Mouse (Mus musculus): Measurements from ENCODE around the gene Tshz2. TPM values are rescaled to one million over a fixed set of nuclear protein-coding genes. Genes with fewer than 3 reads are reported as not detected.

Gene Tshz2
- polyA plus RNA-seq, 1 experiment from 2014 or later = 13.0 TPM

- Histone ChIP-seq H3K4me1 (ENCODE audit: control insufficient read depth, insufficient read depth, low read length) (0 out of 2 replicates have a peak, but pooled peaks cover 3% of the 10 kb centered on the region), H3K27me3 (ENCODE audit: control insufficient read depth, insufficient read depth, low read length) (no peaks in the 10 kb centered on the region), H3K27ac (replicated peaks; ENCODE audit: low read depth, low read length) (no peak overlapping the region), H3K36me3 (ENCODE audit: control insufficient read depth, insufficient read depth, low read length) (peaks cover 41% of the 10 kb centered on the region), H3K4me3 (replicated peaks; ENCODE audit: low read depth, low read length) (no peak overlapping the region), H3K9ac (replicated peaks; ENCODE audit: low read length) (no peak overlapping the region), H3K4me2 (ENCODE audit: low read length) (no peak overlapping the region), H3K9me3 (ENCODE audit: control insufficient read depth, low read length) (no peaks in the 10 kb centered on the region)
- no peak for DNase-seq
- no peak for ATAC-seq (ENCODE audit: low FRiP score, low TSS enrichment)
- WGBS = 12% methylated on average over 5 of the region's 5 CpGs
Observed at GRCm38 (mm10) chr2:170109528-170109927, 476.7 kb downstream of the Tshz2 start.

DNA sequence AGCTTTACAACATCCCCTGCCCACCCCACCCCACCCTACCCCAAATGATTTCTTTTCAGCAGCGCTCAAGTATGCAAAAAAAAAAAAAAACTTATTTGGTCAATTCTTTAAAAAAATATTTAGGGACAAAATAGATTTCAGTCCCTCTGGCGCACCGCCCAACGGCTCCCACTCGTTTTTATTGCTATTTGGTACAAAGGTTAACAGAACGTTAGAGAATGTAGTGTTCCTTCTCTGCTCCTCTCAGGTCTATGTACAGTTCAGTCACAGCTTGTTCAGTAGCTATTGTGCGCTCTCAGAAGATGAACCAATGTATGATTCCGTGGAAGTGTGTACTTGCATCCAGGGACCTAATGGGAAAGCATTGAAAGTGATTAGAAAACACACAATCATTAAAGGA lies 477.5 kb downstream of the Tshz2 start:
- WGBS = 88% methylated on average over 8 of the region's 8 CpGs
- no peaks in the 10 kb centered on the region for H3K9me3 ChIP-seq (ENCODE audit: control insufficient read depth, low read length)
- no peak overlapping the region for H3K9ac ChIP-seq (replicated peaks; ENCODE audit: low read length)
- DNase-seq = no peak
- H3K4me1 ChIP-seq (ENCODE audit: control insufficient read depth, insufficient read depth, low read length) = 0 out of 2 replicates have a peak, but pooled peaks cover 3% of the 10 kb centered on the region
- H3K4me3 ChIP-seq (replicated peaks; ENCODE audit: low read depth, low read length) = no peak overlapping the region
- no peak for ATAC-seq (ENCODE audit: low FRiP score, low TSS enrichment)
- H3K27ac ChIP-seq (replicated peaks; ENCODE audit: low read depth, low read length) = no peak overlapping the region
- peaks cover 42% of the 10 kb centered on the region for H3K36me3 ChIP-seq (ENCODE audit: control insufficient read depth, insufficient read depth, low read length)
- no peaks in the 10 kb centered on the region for H3K27me3 ChIP-seq (ENCODE audit: control insufficient read depth, insufficient read depth, low read length)
- no peak overlapping the region for H3K4me2 ChIP-seq (ENCODE audit: low read length)

- Histone ChIP-seq H3K9me3 (ENCODE audit: control insufficient read depth, low read length) (no peaks in the 10 kb centered on the region), H3K27ac (replicated peaks; ENCODE audit: low read depth, low read length) (no peak overlapping the region), H3K4me1 (ENCODE audit: control insufficient read depth, insufficient read depth, low read length) (no peaks in the 10 kb centered on the region), H3K36me3 (ENCODE audit: control insufficient read depth, insufficient read depth, low read length) (peaks cover 55% of the 10 kb centered on the region), H3K27me3 (ENCODE audit: control insufficient read depth, insufficient read depth, low read length) (no peaks in the 10 kb centered on the region), H3K9ac (replicated peaks; ENCODE audit: low read length) (no peak overlapping the region), H3K4me3 (replicated peaks; ENCODE audit: low read depth, low read length) (no peak overlapping the region), H3K4me2 (ENCODE audit: low read length) (no peak overlapping the region)
- ATAC-seq (ENCODE audit: low FRiP score, low TSS enrichment) (no peak; the same call in 1 of the 2 replicates), DNase-seq (peak; percentile 90)
- WGBS = 43% methylated on average over 4 of the region's 4 CpGs
Observed at GRCm38 (mm10) chr2:170116704-170117281, 484.0 kb downstream of the Tshz2 start.

- ATAC-seq (ENCODE audit: low FRiP score, low TSS enrichment) = no peak
- 89% methylated on average over 19 of the region's 19 CpGs for WGBS
Observed at GRCm38 (mm10) chr2:170120139-170121027, 487.6 kb downstream of the Tshz2 start.

More at GRCm38 (mm10) chr2:170120139-170121027, 487.6 kb downstream of the Tshz2 start:
- Histone ChIP-seq H3K4me2 (ENCODE audit: low read length) (no peak overlapping the region), H3K4me1 (ENCODE audit: control insufficient read depth, insufficient read depth, low read length) (no peaks in the 10 kb centered on the region), H3K27me3 (ENCODE audit: control insufficient read depth, insufficient read depth, low read length) (no peaks in the 10 kb centered on the region), H3K9ac (replicated peaks; ENCODE audit: low read length) (no peak overlapping the region), H3K9me3 (ENCODE audit: control insufficient read depth, low read length) (no peaks in the 10 kb centered on the region), H3K4me3 (replicated peaks; ENCODE audit: low read depth, low read length) (no peak overlapping the region), H3K27ac (replicated peaks; ENCODE audit: low read depth, low read length) (no peak overlapping the region; the same call in 1 of the 2 replicates), H3K36me3 (ENCODE audit: control insufficient read depth, insufficient read depth, low read length) (peaks cover 33% of the 10 kb centered on the region)
- no peak for DNase-seq

Other genes with a start within 250 kb of the Tshz2 start
- not detected in 2 replicates for gene Gm11011, start 45.3 kb upstream of the Tshz2 start, polyA plus RNA-seq (2014; fragmentation: Nextera tagmentation; extraction: Ambion mirVana)